Mouse (Mus musculus) lung, postnatal 0 days (tissue): Measurements from ENCODE around the gene Serinc1.

Experiments used
- CTCF ChIP-seq: IDR thresholded peaks from 2 replicates; pipeline ENCODE4 v1.5.1; 2016; ENCODE audit warnings: antibody characterized with exemption, mild to moderate bottlenecking
- EP300 ChIP-seq: IDR thresholded peaks from 2 replicates; pipeline ENCODE4 v1.6.1; 2016; ENCODE audit warnings: antibody characterized with exemption, mild to moderate bottlenecking, control low read depth

DNA sequence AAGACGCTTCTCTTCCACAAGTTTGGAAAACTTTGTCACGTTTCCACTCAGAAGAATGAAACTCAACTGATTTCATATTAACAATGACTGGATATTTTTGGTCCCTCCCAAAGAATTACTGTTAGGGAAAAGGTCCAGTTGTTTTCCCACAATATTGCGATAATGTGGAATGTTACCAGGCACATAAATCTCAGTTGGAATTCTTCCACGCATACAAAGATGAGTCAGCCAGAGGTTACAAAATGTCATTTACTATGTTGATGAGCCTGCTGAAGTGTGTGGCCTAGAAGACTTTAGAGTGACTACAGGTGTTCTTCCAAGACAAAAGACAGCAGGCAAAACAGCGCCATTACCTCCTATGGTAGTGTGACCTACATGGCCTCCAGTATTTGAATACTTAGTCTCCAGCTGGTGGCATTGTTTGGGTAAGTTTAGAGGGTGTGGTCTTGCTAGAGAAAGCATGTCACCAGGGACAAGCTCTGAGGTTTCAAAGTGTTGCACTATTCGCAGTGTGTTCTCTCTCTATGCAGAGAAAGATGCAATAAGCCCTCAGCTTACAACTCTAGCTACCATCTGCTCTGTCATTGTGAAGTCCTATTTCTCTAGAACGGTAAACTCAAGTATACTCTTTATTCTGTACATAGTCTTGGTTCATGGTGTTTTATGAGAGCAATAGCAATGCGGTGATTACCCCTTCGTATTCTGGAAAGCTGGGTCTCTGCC is 55.0 kb downstream of the Serinc1 start:
- no peak for TF ChIP-seq CTCF
- TF ChIP-seq EP300: no peak
